Mouse (Mus musculus): ENCODE results near the gene Ptprg.
"Not testable (repeated sequence)": the region's sequence is repeated elsewhere in the genome, so short reads cannot be mapped to it uniquely, and the experiment has no call there.

The Ptprg gene

DNA sequence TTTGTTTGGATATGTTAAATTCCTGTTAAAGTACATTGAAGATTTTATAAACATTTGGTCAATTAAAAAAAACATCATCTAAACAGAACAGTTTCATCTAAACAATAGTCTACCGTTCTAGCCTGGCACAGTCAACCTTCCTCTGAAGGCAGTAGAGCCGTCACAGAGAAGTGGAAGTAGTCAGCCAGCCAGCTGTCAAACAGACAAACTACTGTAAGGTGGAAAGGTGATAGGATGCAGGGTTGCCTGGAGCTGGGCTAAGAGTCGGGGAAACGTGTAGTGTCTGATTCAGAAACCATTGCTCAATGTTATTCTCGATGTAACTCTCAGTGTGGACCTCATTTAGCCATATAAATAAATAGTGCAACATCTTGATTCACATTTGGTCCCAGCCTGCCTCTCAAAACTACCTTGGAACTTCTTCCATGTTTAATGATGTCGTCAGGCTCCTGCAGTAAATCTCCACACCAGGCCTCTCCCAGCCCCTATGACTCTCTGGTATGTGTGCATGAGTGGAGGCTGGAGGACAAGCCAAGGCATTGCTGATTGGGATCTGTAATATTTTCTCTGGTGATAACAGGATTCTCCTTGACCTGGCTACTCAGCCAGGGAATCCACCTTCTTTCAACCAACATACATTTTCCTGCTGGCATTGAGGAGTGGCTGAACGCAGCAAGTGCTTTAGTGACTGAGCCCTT lies 178.0 kb downstream of the Ptprg start:
- DNase-seq (ENCODE audit: low spot score in 2 of 2) = no peak

DNA sequence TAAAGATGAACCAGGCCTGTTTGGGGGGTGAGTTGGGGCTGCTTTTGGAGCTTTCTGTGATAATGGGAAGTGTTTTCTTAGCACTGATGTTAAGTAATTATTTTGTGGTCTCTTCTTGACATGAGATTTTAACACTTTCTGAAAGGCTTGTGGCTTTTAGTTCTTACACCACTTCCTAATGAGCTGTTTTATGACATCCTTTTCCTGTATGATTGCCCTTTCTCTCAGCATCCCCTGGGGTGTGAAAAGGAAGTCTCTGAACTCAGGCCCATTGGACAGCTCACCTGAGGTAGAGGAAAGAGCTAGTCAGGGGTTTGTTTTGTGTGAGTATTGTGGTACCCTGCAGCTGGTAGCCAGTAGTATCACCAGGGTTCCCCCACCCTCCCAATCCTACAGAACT lies 179.0 kb downstream of the Ptprg start:
- no peak for DNase-seq (ENCODE audit: low spot score in 2 of 2)

DNA sequence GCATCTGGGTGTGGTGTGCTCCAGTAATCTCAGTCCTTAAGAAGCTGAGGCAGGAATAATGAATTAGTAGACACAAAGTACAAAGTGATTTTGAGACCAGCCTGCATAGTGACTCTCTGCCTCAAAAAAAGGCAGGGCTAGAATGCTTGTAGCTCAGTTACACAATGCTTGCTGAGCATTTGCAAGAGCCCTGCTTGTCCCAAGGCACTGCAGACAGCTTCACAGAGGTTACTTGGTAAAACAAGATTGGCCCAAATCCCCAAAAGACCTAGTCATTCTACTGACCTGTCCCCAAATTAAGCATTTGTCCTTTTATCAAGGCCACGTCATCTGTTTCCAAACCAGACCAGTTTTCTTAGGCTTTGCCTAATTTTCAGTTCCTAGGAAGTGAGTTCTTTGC lies 190.4 kb downstream of the Ptprg start:
- DNase-seq (ENCODE audit: low spot score in 2 of 2) = no peak

DNA sequence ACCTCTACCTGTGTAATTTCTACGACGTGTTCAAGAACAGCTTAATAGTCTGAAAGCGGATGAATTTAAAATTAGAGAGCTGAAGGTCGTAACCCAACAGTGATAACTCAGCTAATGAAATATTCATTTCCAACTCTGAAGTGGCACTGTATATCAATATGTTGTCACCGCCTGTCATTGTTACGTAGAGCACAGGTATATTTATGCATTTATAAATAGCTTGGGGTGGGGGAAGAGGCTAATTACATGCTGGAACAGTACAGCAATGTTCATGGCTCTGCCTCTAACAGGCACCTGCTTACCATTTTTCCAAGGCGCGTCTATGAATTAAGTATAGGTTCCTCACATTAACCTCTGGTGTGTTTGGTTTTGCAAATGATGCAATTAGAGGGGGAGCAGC lies 199.3 kb downstream of the Ptprg start:
- DNase-seq (ENCODE audit: low spot score in 2 of 2) = no peak

DNA sequence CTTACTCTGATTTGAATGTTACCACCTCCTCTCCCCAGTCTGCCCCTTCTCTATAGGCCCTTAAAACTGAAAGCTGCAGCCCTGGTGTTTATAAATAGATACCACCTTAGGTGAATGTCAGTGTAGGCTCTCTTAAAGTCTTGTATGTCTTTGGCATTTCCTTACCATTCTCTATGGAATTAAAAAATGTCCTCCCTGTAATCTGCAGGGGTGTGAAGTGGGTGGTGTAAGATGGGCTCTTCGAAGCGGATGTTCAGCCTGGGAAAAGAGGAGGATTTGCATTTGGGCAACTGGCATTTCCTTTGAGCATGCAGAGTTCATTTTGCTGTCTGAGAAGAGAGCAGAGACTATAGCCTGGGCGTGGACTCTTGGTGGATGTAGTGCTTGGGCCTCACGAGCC lies 201.3 kb downstream of the Ptprg start:
- DNase-seq (ENCODE audit: low spot score in 2 of 2) = peak in 1 of 2 experiments; percentile 37

DNA sequence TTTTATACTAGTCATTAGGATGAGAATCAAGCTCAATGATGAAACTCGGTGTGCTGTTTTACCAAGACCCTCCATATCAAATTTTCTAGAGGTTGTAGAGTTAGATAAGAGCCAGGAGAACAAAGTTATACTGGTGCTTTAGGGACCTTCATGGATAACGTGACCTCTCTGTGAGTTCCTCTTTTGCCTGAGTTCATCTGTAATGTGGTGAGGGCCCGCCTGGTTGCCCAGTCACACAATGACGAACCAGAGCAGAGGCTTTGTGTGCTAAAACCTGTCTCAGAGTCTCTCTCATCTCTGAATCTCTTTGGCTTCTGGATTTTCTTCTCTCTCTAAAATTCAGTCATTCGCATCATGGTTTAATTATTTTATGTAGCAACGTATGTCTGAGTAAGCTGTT lies 204.9 kb downstream of the Ptprg start:
- no peak for DNase-seq (ENCODE audit: low spot score in 2 of 2)

DNA sequence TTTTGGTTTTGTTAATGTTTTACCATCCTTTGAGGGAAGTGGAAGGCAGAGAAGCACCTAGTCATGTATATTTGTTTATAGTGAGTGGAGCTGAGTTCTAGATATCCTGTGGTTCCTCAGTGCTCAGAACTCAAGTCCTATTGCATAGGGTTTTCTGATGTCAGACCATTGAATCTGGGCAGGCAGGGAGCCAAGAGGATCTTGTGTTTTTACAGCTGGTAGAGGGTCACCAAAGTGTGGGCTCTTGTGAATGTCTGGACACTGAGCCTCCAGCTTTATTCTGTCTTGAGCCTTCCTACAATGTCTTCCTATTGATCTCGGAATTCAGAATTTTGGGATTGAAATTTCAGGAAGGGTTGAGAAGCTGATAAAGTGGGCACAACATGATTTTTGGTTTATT lies 206.0 kb downstream of the Ptprg start:
- DNase-seq (ENCODE audit: low spot score in 2 of 2) = no peak

DNA sequence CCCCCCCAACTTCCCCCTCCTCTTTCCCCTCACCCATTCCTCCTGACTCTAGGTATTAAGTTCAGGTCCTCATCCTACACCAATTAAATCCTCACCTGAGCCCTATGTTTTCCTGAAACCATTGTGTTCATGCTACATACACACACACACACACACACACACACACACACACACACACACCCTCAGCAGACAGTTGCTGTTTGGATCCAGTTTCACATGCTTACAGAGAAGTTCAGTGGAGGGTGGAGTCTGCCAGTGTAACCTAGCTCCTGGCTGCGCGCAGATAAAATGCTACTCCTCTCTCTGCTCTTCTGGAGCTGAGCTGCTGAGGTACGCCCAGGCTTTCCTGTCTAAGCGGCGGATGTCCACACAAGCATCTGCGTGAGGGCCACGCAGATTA lies 209.7 kb downstream of the Ptprg start:
- DNase-seq (ENCODE audit: low spot score in 2 of 2) = no peak

DNA sequence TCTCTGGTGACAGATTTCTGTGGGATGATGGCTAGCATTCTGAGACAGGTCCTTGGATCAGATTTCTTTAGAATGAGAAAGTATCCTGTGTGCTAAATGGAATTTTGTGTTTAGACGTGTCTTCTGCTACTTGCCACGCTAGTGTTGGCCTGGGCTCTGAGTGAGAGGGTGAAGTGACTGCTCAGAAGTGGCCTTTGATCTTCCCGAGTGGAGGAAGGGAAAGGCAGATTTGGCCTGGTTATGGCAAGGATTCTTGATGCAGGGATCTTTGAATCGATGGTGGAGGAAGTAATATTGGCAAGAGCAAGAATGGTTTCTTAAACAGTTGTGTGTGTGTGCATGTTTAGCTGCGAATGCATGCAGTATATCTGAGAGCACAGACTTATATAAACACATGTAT lies 219.4 kb downstream of the Ptprg start:
- no peak for DNase-seq (ENCODE audit: low spot score in 2 of 2)

DNA sequence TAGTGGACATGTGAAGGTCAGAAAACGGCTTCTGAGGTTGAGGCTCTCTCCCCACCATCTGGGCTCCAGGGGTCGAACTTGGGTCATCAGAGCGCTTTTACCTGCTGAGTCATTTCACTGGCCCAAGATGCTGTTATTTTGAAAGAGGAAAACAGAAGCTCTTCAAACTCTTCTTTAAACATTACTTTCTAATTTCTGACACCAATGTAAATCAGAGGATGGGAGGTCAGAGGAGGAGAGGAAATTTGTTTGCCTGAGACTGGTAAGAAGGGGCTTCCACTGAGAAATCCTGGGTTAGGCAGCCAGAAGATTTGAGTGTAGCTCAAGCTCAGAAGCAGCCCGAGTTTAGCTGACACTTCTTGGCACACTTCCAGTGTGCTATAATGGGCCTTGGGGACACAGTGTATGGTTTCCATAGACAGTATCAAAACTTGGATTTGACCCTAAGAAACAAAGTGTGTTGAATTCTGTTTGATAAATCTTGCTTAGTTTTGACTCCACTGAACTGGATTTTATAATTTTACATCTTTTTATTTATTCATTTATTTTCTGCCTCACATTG lies 221.2 kb downstream of the Ptprg start:
- DNase-seq (ENCODE audit: low spot score in 2 of 2) = no peak

DNA sequence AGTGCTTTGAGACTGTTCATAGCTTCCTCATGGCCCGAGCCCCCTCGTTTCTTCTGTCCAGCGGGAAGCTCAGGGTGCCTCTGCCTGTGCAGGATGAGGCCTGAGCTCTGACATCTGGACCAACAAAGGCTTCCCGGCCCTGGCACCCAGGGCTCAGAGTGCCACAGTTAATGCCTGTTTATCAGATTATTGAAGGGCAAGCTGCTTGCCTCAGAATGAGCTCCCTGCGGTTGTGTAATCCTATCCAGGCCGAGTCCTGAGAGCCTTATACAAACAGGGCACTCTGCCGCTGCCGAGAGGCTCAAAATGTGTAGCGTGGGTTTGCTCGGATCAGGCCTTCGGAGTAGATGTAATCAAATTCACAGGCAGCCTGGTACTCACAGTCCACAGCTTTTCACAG lies 221.9 kb downstream of the Ptprg start:
- DNase-seq (ENCODE audit: low spot score in 2 of 2) = no peak

DNA sequence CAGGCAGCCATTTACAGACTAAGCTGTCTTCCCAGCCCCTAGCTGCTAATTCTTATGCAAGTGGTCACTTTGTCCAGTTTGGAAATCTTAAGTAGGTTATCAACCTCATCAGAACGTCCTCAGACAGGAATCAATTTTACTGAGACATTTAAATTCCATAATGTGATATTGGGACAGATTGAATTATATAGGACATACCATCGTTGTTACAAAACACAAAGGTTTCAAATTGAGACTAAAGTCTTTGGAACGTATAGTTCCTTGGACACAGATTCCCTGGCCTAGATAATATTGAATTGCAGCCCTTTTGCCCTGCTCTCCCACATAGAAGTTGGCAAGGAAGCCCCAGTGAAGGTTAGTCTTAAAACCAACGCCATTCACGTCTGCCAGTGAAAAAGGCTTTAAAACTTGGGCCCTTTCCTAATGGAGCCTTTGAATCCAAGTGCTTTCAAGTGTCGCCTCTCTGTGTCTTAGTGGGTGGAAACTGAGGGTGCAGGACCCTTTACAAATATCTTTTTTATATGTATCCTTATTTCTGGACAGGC lies 222.7 kb downstream of the Ptprg start:
- no peak for DNase-seq (ENCODE audit: low spot score in 2 of 2)

DNA sequence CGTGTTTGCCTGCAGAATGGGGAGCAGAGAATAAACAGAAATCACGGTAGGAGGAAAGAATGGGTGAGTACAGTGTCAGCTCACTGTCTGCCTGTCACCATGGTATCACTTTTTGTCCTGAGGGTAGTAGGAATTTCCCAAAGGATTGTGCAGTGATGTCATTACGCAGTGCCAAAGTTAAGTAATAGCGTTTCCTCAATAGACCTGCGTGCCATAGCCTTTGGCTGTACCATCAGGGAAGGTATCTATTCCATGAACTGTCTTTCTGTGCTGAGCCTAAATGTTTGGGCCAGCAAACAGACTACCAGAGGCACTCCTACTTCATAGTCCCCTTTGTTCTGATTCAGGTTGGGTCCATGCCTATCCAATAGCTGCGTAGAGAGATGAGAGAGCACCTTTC lies 223.2 kb downstream of the Ptprg start:
- no peak for DNase-seq (ENCODE audit: low spot score in 2 of 2)

DNA sequence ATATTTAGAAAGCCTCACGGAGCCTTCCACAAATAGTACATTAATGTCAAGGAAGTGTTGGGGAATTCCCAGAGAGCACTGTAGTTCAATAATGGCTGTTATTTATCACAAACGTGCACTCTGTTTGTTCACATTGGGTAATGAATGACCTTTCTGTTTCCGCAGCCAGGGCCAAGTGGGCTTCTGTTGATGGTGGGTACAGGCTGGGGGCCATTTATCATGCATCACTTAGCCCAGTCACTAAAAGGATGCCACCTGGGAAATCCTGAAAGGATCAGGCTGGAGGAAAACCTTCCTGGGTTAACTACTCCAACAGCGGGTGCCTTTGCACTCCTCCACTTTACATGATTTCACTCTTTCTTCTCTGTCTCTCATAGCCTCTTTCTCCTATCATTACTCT lies 237.9 kb downstream of the Ptprg start:
- DNase-seq (ENCODE audit: low spot score in 2 of 2) = no peak

DNA sequence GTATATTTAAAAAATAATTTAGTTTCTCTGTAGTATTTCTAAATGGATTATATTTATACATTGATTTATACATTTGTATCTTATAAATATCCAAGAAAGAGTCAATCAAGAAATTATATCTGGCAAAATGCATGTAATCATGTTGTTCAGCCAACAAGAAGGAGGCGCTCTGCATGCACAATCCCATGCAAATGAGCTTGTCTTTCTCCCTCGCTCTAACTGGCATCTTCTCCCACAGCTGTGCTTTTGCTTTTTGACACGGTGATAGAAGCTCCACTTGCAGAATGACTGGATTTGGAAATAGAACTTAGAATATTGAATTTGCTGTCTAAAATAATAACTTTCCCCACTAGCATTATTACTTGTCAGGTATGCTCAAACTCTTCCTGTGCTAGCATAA lies 240.5 kb downstream of the Ptprg start:
- no peak for DNase-seq (ENCODE audit: low spot score in 2 of 2)

DNA sequence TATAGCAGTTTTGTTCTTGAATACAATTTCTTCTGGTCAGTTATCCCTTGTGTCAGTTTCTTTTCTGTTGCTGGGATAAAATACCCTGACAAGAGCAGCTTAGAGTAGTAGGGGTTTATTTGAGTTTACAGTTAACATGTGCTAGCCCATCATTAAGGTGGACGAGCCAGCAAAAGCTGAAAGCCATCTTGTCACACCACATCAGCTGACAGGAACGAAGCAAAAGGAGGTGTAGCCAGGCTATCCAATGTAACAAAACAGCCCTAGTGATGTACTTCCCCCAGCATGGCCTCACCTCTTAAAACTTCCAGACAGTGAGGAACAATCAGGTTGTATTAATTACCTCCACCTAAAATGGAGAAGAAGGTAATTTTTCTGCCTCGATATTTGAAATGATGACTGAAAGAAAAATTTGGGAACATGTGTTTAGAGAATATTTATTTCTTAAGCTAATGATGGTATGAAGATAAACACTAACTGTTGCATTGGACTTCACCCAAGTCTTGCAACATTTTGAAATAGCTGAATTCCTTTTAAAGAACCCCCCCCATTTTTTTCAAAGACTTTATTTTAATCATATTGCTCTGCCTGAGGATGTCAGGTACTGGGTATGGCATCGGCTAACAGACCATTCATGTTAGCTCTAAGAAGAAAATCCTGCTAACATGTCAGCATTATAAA lies 249.2 kb downstream of the Ptprg start:
- DNase-seq (ENCODE audit: low spot score in 2 of 2) = no peak

DNA sequence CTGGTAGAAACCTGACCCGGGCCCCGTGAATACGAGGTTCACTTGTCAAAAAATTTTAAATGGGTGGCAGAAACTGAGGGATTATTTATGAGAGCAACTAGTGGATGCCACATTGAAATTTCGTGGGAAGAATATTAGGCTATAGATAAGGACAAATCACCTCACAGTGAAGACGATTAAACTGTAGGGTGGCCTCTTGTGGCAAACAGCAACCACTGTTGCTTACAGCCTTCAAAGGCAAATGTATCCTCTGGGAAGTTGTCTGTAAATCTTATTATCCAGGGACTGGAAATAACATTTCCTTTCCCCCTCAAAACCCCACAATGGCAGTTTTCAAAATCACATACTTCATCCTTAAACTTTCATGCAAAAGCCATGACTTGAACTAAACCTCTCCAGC lies 253.3 kb downstream of the Ptprg start:
- no peak for DNase-seq (ENCODE audit: low spot score in 2 of 2)

DNA sequence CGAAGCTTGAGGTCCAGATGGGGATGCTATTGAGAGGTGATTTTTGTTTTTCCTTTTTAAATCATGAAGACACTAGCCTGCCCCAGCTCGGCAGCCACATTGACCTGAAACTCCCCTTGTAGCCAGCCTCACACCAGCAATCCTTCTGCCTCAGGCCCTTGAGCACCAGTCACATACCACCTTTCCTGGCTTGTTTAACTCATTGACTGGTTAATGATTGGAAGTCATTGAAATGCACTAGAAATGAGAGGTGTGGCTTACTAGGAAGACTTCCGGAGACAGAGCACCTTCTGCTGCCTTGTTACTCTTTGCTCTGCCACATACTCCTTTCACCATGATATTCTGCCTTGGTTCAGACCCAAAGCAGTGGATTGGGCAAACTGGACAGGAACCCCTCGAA lies 254.1 kb downstream of the Ptprg start:
- DNase-seq (ENCODE audit: low spot score in 2 of 2) = no peak

DNA sequence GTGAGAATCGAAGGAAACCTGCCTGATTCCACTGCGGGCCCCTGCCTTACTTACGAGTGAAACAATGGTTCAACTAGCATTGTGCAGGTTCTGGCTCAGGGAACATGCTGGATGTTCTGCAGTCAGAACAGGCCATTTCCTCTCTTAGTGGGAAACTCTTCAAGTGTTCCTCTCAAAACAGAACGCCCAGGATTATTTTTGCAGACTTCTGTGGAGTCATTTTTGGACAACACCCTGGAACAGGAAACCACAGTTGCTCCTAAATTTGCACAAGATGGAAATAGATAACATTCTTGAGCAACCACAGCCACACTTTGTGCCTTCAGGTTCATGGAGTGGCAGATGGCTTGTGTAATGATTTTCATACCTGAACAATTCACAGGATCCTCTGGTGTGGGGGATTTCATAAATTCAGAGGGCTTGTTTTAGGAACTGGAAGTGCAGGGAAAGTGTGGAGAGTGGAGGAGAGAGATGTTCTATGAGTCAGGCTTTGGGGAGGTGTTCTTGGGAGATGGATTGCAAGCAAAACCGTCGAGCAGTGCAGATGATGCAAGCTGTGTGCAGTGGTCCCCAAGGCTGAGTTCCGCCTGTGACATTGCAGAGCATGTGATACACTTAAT lies 257.9 kb downstream of the Ptprg start:
- peak; percentile 28 to 67 for DNase-seq (ENCODE audit: low spot score in 2 of 2)

DNA sequence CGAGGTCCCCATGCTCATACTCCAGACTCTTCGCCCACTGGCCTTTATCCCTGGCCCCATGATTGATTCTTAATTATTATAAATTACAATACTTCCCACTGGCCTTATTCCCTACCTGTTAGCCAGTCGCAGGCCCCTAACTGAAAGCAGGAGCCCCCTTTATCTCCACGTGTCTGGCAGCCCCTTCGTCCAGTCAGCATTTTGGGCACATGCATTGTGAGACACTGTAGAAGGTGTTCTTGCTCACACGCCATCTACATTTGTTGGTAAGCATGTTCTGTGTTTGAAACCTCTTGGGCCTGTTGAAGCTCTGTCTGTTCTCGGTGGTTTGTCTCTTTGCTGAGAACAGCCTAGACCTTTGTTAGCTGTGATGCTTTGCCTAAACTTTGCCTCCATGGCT lies 259.0 kb downstream of the Ptprg start:
- no peak for DNase-seq (ENCODE audit: low spot score in 2 of 2)

DNA sequence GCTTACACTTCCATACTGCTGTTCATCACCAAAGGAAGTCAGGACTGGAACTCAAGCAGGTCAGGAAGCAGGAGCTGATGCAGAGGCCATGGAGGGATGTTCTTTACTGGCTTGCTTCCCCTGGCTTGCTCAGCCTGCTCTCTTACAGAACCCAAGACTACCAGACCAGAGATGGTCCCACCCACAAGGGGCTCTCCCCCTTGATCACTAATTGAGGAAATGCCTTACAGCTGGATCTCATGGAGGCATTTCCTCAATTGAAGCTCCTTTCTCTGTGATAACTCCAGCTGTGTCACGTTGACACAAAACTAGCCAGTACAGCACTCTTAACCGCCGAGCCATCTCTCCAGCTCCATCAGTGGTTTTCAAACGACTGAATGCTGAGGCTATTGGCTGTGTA lies 261.5 kb downstream of the Ptprg start:
- not testable (repeated sequence) for DNase-seq (ENCODE audit: low spot score in 2 of 2)

DNA sequence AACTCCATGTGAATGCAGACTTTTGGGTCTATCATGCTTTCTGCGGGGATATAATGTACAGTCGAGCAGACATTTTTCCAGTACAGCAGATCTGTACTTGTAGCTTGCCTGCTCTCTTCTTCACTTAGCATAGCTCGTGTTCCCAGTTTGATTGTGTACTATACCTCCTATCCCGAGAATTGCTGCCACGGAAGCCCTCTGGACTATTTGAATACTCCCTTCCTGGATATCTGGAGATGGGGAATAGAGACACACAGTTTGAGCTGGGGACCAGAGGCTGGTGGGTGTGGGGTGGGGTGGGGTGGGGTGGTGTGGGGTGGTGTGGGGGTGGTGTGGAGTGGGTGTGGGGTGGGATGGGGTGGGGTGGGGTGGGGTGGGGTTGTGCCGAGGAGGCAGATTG lies 263.9 kb downstream of the Ptprg start:
- DNase-seq (ENCODE audit: low spot score in 2 of 2) = no peak

DNA sequence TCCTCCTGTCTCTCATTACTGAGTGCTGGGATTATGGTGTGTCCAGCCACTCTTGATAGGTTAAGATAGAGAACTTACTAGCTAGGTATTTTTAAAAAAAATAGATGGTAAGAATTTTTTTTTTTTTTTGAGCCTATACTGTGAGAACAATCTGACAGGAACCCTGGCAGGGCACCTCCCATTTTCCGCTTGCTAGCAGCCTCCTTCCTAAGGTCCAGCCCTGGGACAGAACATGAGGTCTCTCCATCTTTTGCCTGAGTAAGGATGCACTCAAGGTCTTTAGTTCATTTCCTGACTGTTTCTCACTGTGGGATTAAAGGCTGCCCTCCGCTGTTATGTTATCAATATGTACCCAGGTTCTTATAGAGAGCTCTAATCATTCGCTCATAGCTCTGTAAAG lies 264.7 kb downstream of the Ptprg start:
- no peak for DNase-seq (ENCODE audit: low spot score in 2 of 2)
